Comparison of ENCODE assay signal across 18 mouse cellular contexts in the genomic region with DNA sequence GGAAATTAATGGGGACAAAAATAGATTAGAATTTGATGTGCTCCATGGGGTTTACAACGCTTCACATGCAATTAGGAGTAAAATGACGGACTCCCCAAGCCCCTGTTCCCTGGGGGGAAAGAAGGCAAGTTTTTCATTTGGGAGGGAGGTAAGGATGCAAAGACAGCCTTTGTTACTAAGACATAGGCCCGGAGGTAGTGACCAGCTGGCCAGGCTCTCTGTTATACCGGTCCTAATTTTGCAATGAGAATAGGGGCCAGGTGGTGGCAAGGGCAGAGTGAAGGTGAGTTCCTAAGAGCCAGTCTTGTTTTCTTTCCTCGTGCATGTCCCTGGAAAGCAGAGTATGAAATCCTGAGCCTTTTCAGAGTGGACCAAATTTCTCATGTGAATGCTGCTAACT.
DNase-seq lines count a peak whose midpoint lies in the region; ATAC-seq and TF ChIP-seq lines count a peak whose summit lies in the region.
"Had no signal": no experiment of that assay in that cellular context is flagged by ENCODE, and none has a peak within 500 bp of the region (broad histone marks: within the 10 kb centered on the region; RNA-seq: fewer than 3 reads in every experiment).

No protein-coding gene starts in this region.

- peak; percentile 32 for ATAC-seq in lung, embryonic 16.5 days (ENCODE audit: low read depth)

- H3K27ac ChIP-seq in heart, adult 2 months, result no peak overlapping the region
- H3K27ac ChIP-seq in lung, embryonic 16.5 days (ENCODE audit: low read length), result peak overlapping the region; percentile 22
- no peak overlapping the region for H3K27ac ChIP-seq in ES-Bruce4 (ENCODE audit: insufficient read depth, low read length)
- H3K27ac ChIP-seq: embryonic facial prominence, embryonic 12.5 days; forebrain, embryonic 12.5 days; heart, embryonic 15.5 days; kidney, embryonic 15.5 days; stomach, embryonic 15.5 days had no signal

- no peak for TF ChIP-seq CTCF in heart, adult 2 months (IDR thresholded peaks at IDR 0.05)
- no peak for TF ChIP-seq CTCF in ES-Bruce4 (IDR thresholded peaks at IDR 0.05; ENCODE audit: low read depth, low read length)

- no peak for TF ChIP-seq EP300 in heart, adult 2 months (IDR thresholded peaks at IDR 0.05; ENCODE audit: insufficient read depth, low read depth, low read length)
- TF ChIP-seq EP300 in ES-Bruce4 (IDR thresholded peaks at IDR 0.05; ENCODE audit: insufficient read depth, low read depth, low read length), result peak; percentile 75; the same call in 1 of the 2 replicates

- WGBS in heart, adult 2 months, result 73% methylated on average over 5 of the region's 5 CpGs
- 68% methylated on average over 5 of the region's 5 CpGs for WGBS in lung, embryonic 16.5 days

- no peaks in the 10 kb centered on the region for H3K9me3 ChIP-seq in lung, embryonic 16.5 days (ENCODE audit: control insufficient read depth, low read length)
- H3K9me3 ChIP-seq in ES-Bruce4 (replicated peaks; ENCODE audit: control insufficient read depth, insufficient read depth, low read length, poor library complexity, severe bottlenecking), result no peaks in the 10 kb centered on the region; the same call in none of the 2 replicates
- H3K9me3 ChIP-seq: embryonic facial prominence, embryonic 12.5 days; forebrain, embryonic 12.5 days; heart, embryonic 15.5 days; kidney, embryonic 15.5 days; stomach, embryonic 15.5 days had no signal

- H3K4me2 ChIP-seq in lung, embryonic 16.5 days (ENCODE audit: low read depth, low read length), result no peak overlapping the region
- H3K4me2 ChIP-seq: embryonic facial prominence, embryonic 12.5 days; forebrain, embryonic 12.5 days; heart, embryonic 15.5 days; kidney, embryonic 15.5 days; stomach, embryonic 15.5 days had no signal

- H3K4me1 ChIP-seq in heart, adult 2 months (ENCODE audit: control insufficient read depth, insufficient read depth, low read length), result no peaks in the 10 kb centered on the region
- no peaks in the 10 kb centered on the region for H3K4me1 ChIP-seq in lung, embryonic 16.5 days (replicated peaks; ENCODE audit: control insufficient read depth, insufficient read depth, low read length)
- peaks cover 2% of the 10 kb centered on the region for H3K4me1 ChIP-seq in ES-Bruce4 (ENCODE audit: control insufficient read depth, insufficient read depth, low read length)
- H3K4me1 ChIP-seq: embryonic facial prominence, embryonic 12.5 days; heart, embryonic 15.5 days; kidney, embryonic 15.5 days; stomach, embryonic 15.5 days had no signal

- no peak overlapping the region for H3K4me3 ChIP-seq in heart, adult 2 months
- H3K4me3 ChIP-seq in lung, embryonic 16.5 days (ENCODE audit: low read length), result no peak overlapping the region
- no peak overlapping the region for H3K4me3 ChIP-seq in ES-Bruce4 (ENCODE audit: low read depth, low read length)
- H3K4me3 ChIP-seq: embryonic facial prominence, embryonic 12.5 days; forebrain, embryonic 12.5 days; heart, embryonic 15.5 days; kidney, embryonic 15.5 days; stomach, embryonic 15.5 days had no signal

- DNase-seq in cerebellum, adult 11-12 months, result peak; percentile 15
- no peak for DNase-seq in cerebellum, postnatal 14 days
- DNase-seq in heart, adult 11 months, result peak; percentile 81
- DNase-seq in heart, adult 2 months, result no peak
- no peak for DNase-seq in lung, adult 18-20 months
- DNase-seq: adrenal gland, postnatal 14 days; gastrocnemius, postnatal 36 days; kidney, adult 11 months; kidney, postnatal 36 days; layer of hippocampus, postnatal 36 days; thymus, postnatal 25 days had no signal

- H3K9ac ChIP-seq in heart, adult 2 months (ENCODE audit: low read depth, low read length), result no peak overlapping the region
- H3K9ac ChIP-seq in lung, embryonic 16.5 days (ENCODE audit: low read length), result no peak overlapping the region
- H3K9ac ChIP-seq in ES-Bruce4 (ENCODE audit: low read depth, poor library complexity, severe bottlenecking), result no peak overlapping the region
- H3K9ac ChIP-seq: embryonic facial prominence, embryonic 12.5 days; forebrain, embryonic 12.5 days; heart, embryonic 15.5 days; kidney, embryonic 15.5 days; stomach, embryonic 15.5 days had no signal

- no peaks in the 10 kb centered on the region for H3K27me3 ChIP-seq in heart, adult 2 months (ENCODE audit: control insufficient read depth, insufficient read depth, low read length)
- no peaks in the 10 kb centered on the region for H3K27me3 ChIP-seq in lung, embryonic 16.5 days (ENCODE audit: control insufficient read depth, insufficient read depth, low read depth, low read length)
- H3K27me3 ChIP-seq in ES-Bruce4 (ENCODE audit: control insufficient read depth, insufficient read depth, low read length, poor library complexity, severe bottlenecking), result no peaks in the 10 kb centered on the region
- H3K27me3 ChIP-seq: embryonic facial prominence, embryonic 12.5 days; heart, embryonic 15.5 days; kidney, embryonic 15.5 days; stomach, embryonic 15.5 days had no signal

- intact Hi-C loops in heart, adult 2 months (cut with DNase I), result no loop called here

- H3K79me2 ChIP-seq in heart, adult 2 months (replicated peaks; ENCODE audit: control insufficient read depth, insufficient read depth, low read length), result no peaks in the 10 kb centered on the region

- no peak for TF ChIP-seq POLR2A in heart, adult 2 months (IDR thresholded peaks at IDR 0.05; ENCODE audit: insufficient read depth, low read depth, low read length)
- TF ChIP-seq POLR2A in ES-Bruce4 (IDR thresholded peaks at IDR 0.05; ENCODE audit: insufficient read depth, low read length), result no peak

- H3K36me3 ChIP-seq in heart, adult 2 months (ENCODE audit: control insufficient read depth, insufficient read depth, low read length), result no peaks in the 10 kb centered on the region
- no peaks in the 10 kb centered on the region for H3K36me3 ChIP-seq in lung, embryonic 16.5 days (ENCODE audit: control insufficient read depth, insufficient read depth, low read length)
- no peaks in the 10 kb centered on the region for H3K36me3 ChIP-seq in ES-Bruce4 (ENCODE audit: control insufficient read depth, insufficient read depth, low read length, poor library complexity, severe bottlenecking)
- H3K36me3 ChIP-seq: embryonic facial prominence, embryonic 12.5 days; forebrain, embryonic 12.5 days; heart, embryonic 15.5 days; kidney, embryonic 15.5 days; stomach, embryonic 15.5 days had no signal

Comparison
In these comparisons a context has a peak if more than half of its experiments do, and no peak if none do; other contexts are left out.
1. DNase-seq: peak in cerebellum, adult 11-12 months (single experiment) and heart, adult 11 months (single experiment); none in cerebellum, postnatal 14 days (0 of 2), heart, adult 2 months (0 of 2) and lung, adult 18-20 months (0 of 2).